Mouse (Mus musculus) megakaryocyte, embryonic 14.5 days (primary cell): Measurements from ENCODE around the gene Wnt7b.

Experiments
- FLI1 ChIP-seq: IDR thresholded peaks from 2 replicates; pipeline ENCODE4 v1.6.1; 2012; ENCODE audit warnings: low read length, inconsistent platforms, mixed read lengths
- GATA1 ChIP-seq: IDR thresholded peaks from 3 replicates; pipeline ENCODE4 v1.6.1; 2012; ENCODE audit warnings: mixed read lengths, low read length, inconsistent platforms, borderline replicate concordance

DNA sequence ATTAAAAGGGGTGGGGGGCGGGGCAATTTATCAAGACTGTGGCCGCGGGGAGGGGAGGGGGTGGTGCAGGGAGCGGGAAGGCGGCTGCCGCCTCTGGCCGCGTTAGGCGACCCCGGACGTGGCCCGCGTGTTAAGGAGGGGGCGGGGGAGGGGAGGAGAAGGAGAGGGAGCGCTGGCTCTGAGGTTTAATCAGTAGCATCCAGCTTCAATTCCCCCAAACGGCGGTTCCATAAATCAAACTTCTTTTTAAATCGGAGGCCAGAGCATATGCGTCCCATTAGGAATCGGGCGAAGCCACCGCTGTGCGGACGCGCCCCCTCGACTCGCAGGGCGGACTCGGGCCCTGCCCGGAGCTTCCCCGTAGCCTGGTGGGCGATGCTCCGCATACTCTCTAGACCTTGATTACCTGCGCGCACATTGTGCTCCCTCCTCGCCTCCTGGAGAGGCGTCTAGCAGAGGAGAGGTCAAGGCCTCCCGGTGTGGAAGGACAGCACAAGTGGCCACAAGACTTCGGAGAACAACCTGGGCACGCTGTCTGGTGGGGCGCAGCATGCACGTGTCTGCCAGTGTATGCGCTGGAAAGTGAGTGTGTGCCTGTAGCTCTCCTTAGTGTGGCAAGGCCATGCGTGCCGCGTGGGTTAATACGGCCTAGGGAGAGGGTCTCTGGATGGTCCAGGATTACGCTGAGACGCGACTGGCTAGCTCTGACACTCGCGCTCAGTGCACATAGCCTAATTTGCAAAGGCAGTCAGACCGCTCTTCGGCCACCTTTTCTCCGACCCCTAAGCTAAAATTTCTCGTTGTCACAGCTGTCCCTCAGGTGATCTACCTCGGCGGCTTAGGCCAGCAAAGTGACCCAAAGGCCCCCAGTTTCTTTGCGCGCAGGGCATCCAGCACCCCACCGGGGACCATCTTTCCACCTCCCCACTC lies 5.5 kb downstream of the Wnt7b start:
- TF ChIP-seq GATA1 (no peak), FLI1 (no peak)
